Mouse (Mus musculus): ENCODE results near the gene Padi4. TPM values are rescaled to one million over a fixed set of nuclear protein-coding genes. Genes with fewer than 3 reads are reported as not detected.

The Padi4 gene
- polyA plus RNA-seq, 1 experiment from 2014 or later = 0.09 TPM

Small RNA genes lying within 50 kb of the gene (microRNA-seq; reads per million reads assigned to microRNA genes)
- gene Gm25951 = not detected

Other genes starting within 250 kb of the Padi4 start
- 23.2 and 23.8 TPM in 2 replicates for gene Arhgef10l, start 108.2 kb downstream of the Padi4 start, polyA plus RNA-seq (2015; fragmentation: Nextera tagmentation; extraction: Ambion mirVana)
- 13.8 and 15.7 TPM in 2 replicates for gene Rcc2, start 73.7 kb downstream of the Padi4 start, polyA plus RNA-seq (2015; fragmentation: Nextera tagmentation; extraction: Ambion mirVana)
- gene Padi6, start 31.6 kb downstream of the Padi4 start, polyA plus RNA-seq (2015; fragmentation: Nextera tagmentation; extraction: Ambion mirVana) = not detected in 2 replicates
- not detected in 2 replicates for gene Padi3, start 36.4 kb upstream of the Padi4 start, polyA plus RNA-seq (2015; fragmentation: Nextera tagmentation; extraction: Ambion mirVana)
- not detected in 2 replicates for gene Padi1, start 71.5 kb upstream of the Padi4 start, polyA plus RNA-seq (2015; fragmentation: Nextera tagmentation; extraction: Ambion mirVana)
- 0.89 and 1.1 TPM in 2 replicates for gene Padi2, start 132.1 kb upstream of the Padi4 start, polyA plus RNA-seq (2015; fragmentation: Nextera tagmentation; extraction: Ambion mirVana)
- 442 and 459 TPM in 2 replicates for gene Sdhb, start 187.0 kb upstream of the Padi4 start, polyA plus RNA-seq (2015; fragmentation: Nextera tagmentation; extraction: Ambion mirVana)
- 140 TPM in 2 replicates for gene Atp13a2, start 212.6 kb upstream of the Padi4 start, polyA plus RNA-seq (2015; fragmentation: Nextera tagmentation; extraction: Ambion mirVana)
- 198 and 227 TPM in 2 replicates for gene Mfap2, start 236.2 kb upstream of the Padi4 start, polyA plus RNA-seq (2015; fragmentation: Nextera tagmentation; extraction: Ambion mirVana)